Mouse (Mus musculus) CH12.LX (cell line): ENCODE results near the gene Sgms1. TPM values are rescaled to one million over a fixed set of nuclear protein-coding genes. Genes with fewer than 3 reads are reported as not detected.
A peak's percentile ranks its signal among the peaks of the same experiment; 100 is the strongest.

ENCODE experiments used
- DNase-seq: peaks from one replicate; pipeline ENCODE4 v3.0.0-alpha.2; 2013; ENCODE audit errors: extremely low read depth
- H3K27ac ChIP-seq: 2 replicates; pipeline ENCODE4 v1.5.1; 2012; ENCODE audit warnings: low read depth, mild to moderate bottlenecking, control low read depth, moderate library complexity; ENCODE audit not compliant: insufficient read depth
- H3K27me3 ChIP-seq: replicated peaks from 2 replicates; pipeline ENCODE3; 2012; ENCODE audit warnings: inconsistent platforms
- H3K36me3 ChIP-seq, 2 experiments: replicated peaks in 1 of 2; 2 replicates each; pipeline versions ENCODE3 to v1.6.1; 2012; ENCODE audit warnings: inconsistent platforms in 1 of 2, low read length in 1 of 2, mild to moderate bottlenecking in 1 of 2, mixed read lengths in 1 of 2, moderate library complexity in 1 of 2; ENCODE audit not compliant: control insufficient read depth in 1 of 2, insufficient read depth in 1 of 2
- H3K4me1 ChIP-seq, 2 experiments: 2 replicates each; pipeline ENCODE4 v1.6.1; 2012; ENCODE audit warnings: inconsistent platforms in 1 of 2, moderate library complexity in 1 of 2; ENCODE audit not compliant: insufficient read depth in 2 of 2, control insufficient read depth in 1 of 2
- H3K4me2 ChIP-seq: 2 replicates; pipeline ENCODE4 v1.6.1; 2012; ENCODE audit warnings: low read depth, mild to moderate bottlenecking, control low read depth; ENCODE audit not compliant: poor library complexity, insufficient read depth, severe bottlenecking
- H3K4me3 ChIP-seq, 3 experiments: fragments of 150-350 bp in 1 of 3; sonication (generic) in 1 of 3; replicated peaks in 1 of 3; 2 replicates each; pipeline versions ENCODE3 to v1.5.1; 2011 to 2012; ENCODE audit warnings: low read depth in 2 of 3, low read length in 2 of 3, mild to moderate bottlenecking in 2 of 3, moderate library complexity in 2 of 3, control low read depth in 1 of 3, improper control_type of control experiment in 1 of 3, inconsistent platforms in 1 of 3, mixed read lengths in 1 of 3; ENCODE audit not compliant: poor library complexity in 1 of 3
- H3K79me2 ChIP-seq: replicated peaks from 2 replicates; pipeline ENCODE4 v1.6.1; 2012; ENCODE audit warnings: mild to moderate bottlenecking, moderate library complexity; ENCODE audit not compliant: control insufficient read depth, poor library complexity, insufficient read depth, severe bottlenecking; ENCODE audit errors: extremely low read depth
- H3K9ac ChIP-seq: 2 replicates; pipeline ENCODE4 v1.6.1; 2012; ENCODE audit warnings: low read depth, mild to moderate bottlenecking, control low read depth, moderate library complexity; ENCODE audit not compliant: insufficient read depth
- H3K9me3 ChIP-seq: replicated peaks from 2 replicates; pipeline ENCODE3; 2012; ENCODE audit warnings: low read length, inconsistent platforms, mixed read lengths
- CHD1 ChIP-seq: IDR thresholded peaks from 2 replicates; pipeline ENCODE4 v1.6.1; 2012; ENCODE audit warnings: low read depth, low read length, improper control_type of control experiment, inconsistent platforms
- JUN ChIP-seq: IDR thresholded peaks from 2 replicates; pipeline ENCODE4 v1.6.1; 2011; ENCODE audit warnings: low read depth, mild to moderate bottlenecking, low read length, improper control_type of control experiment, moderate library complexity; ENCODE audit not compliant: insufficient read depth
- JUND ChIP-seq: conservative IDR thresholded peaks from 2 replicates; pipeline ENCODE4 v1.6.1; 2011; ENCODE audit warnings: low read depth, low read length, improper control_type of control experiment
- KAT2A ChIP-seq: IDR thresholded peaks from 2 replicates; pipeline ENCODE4 v1.6.1; 2012; ENCODE audit warnings: low read length, improper control_type of control experiment, inconsistent platforms; ENCODE audit not compliant: insufficient replicate concordance
- MAFK ChIP-seq: IDR thresholded peaks from 2 replicates; pipeline ENCODE4 v1.6.1; 2011; ENCODE audit warnings: low read length, improper control_type of control experiment; ENCODE audit not compliant: insufficient replicate concordance
- MXI1 ChIP-seq: IDR thresholded peaks from 2 replicates; pipeline ENCODE4 v1.6.1; 2011; ENCODE audit warnings: mild to moderate bottlenecking, low read depth, low read length, improper control_type of control experiment
- NELFE ChIP-seq: IDR thresholded peaks from 2 replicates; pipeline ENCODE4 v1.6.1; 2011; ENCODE audit warnings: low read depth, low read length, improper control_type of control experiment
- POLR2A ChIP-seq: IDR thresholded peaks from 2 replicates; pipeline ENCODE4 v1.6.1; 2011; ENCODE audit warnings: low read depth, mild to moderate bottlenecking, improper control_type of control experiment, low read length
- TCF12 ChIP-seq: IDR thresholded peaks from 2 replicates; pipeline ENCODE4 v1.6.1; 2014; ENCODE audit warnings: low read depth, mild to moderate bottlenecking, inconsistent platforms, low read length, improper control_type of control experiment
- USF2 ChIP-seq: conservative IDR thresholded peaks from 2 replicates; pipeline ENCODE4 v1.6.1; 2011; ENCODE audit warnings: low read depth, low read length, improper control_type of control experiment
- ZKSCAN1 ChIP-seq: IDR thresholded peaks from 2 replicates; pipeline ENCODE4 v1.6.1; 2012; ENCODE audit warnings: low read depth, inconsistent platforms, low read length, improper control_type of control experiment, borderline replicate concordance
- dilution Hi-C: fragments of 300-500 bp; cut with MboI; formaldehyde crosslinking; loops from 2 replicates; pipeline ENCODE4 v1.14.3; 2020; ENCODE audit warnings: low sequenced_read_pairs; ENCODE audit not compliant: extremely low pct_unique_long_range_greater_than_20kb, extremely low pct_ligation_motif_present
- in situ Hi-C: fragments of 300-500 bp; cut with MboI; formaldehyde crosslinking; loops from 3 replicates; pipeline ENCODE4 v1.14.3; 2019; ENCODE audit warnings: low sequenced_read_pairs, low pct_ligation_motif_present, low pct_unique_long_range_greater_than_20kb, mixed read lengths
- polyA plus RNA-seq: library from polyadenylated mRNA; unstranded; fragments of >175 nt; gene quantifications from 2 replicates; pipeline ENCODE4 v1.2.1, GENCODE M21; 2012; ENCODE audit warnings: low read depth; ENCODE audit not compliant: insufficient read length
- total RNA-seq, 2 experiments: library from RNA; depleted of rRNA; stranded (reverse); fragments of 300-350 nt in 1 of 2; fragments of >200 nt in 1 of 2; gene quantifications; 2 replicates each; pipeline ENCODE4 v1.2.3; 2012 to 2014

Sgms1 gene
- total and polyA plus RNA-seq, 3 experiments: 1.4 to 1.8 (median 1.8) TPM

GRCm38 (mm10) chr19:32260869-32261688 lies 128.4 kb downstream of the Sgms1 start:
- dilution Hi-C loops: no loop called here
- H3K36me3 ChIP-seq: no peaks in the 10 kb centered on the region
- TF ChIP-seq ZKSCAN1 (no peak), MAFK (peak; percentile 57; the same call in 1 of the 2 replicates)
- no peaks in the 10 kb centered on the region for H3K9me3 ChIP-seq
- in situ Hi-C loops: no loop called here
- no peak overlapping the region for H3K27ac ChIP-seq
- no peak overlapping the region for H3K4me2 ChIP-seq
- H3K79me2 ChIP-seq: no peaks in the 10 kb centered on the region
- H3K27me3 ChIP-seq: no peaks in the 10 kb centered on the region
- H3K4me1 ChIP-seq: peaks cover 13 to 82% of the 10 kb centered on the region in 2 experiments
- no peak overlapping the region for H3K9ac ChIP-seq
- DNase-seq: no peak
- H3K4me3 ChIP-seq: no peak overlapping the region

DNA sequence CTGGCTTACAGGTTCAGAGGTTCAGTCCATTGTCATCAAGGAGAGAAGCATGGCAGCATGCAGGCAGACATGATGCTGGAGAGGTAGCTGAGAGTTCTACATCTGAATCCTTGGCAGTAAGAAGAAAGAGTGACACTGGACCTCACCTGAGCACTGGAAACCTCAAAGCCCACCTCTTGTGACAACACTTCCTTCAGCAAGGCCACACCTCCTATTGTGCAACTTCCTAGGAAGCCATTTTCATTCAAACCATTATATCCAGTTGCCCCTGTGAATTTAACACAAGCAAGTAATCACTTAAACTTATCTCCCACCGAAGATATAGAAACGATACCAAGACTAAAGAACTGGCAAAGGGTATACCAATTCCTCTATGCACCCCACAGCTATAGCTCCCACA lies 129.7 kb downstream of the Sgms1 start:
- in situ Hi-C loops (no loop called here), dilution Hi-C loops (no loop called here)
- no peaks in the 10 kb centered on the region for H3K9me3 ChIP-seq
- H3K27ac ChIP-seq: no peak overlapping the region
- no peak overlapping the region for H3K4me3 ChIP-seq
- H3K4me1 ChIP-seq: peaks cover 11 to 91% of the 10 kb centered on the region in 2 experiments
- H3K9ac ChIP-seq: no peak overlapping the region
- no peak for TF ChIP-seq MXI1
- H3K4me2 ChIP-seq: no peak overlapping the region
- DNase-seq: no peak
- H3K36me3 ChIP-seq: no peaks in the 10 kb centered on the region
- no peaks in the 10 kb centered on the region for H3K79me2 ChIP-seq
- no peaks in the 10 kb centered on the region for H3K27me3 ChIP-seq

GRCm38 (mm10) chr19:32259048-32259447 lies 130.5 kb downstream of the Sgms1 start:
- H3K79me2 ChIP-seq: no peaks in the 10 kb centered on the region
- no peak for DNase-seq
- in situ Hi-C loops: no loop called here
- H3K4me1 ChIP-seq: peaks cover 15 to 95% of the 10 kb centered on the region in 2 experiments
- H3K27ac ChIP-seq: no peak overlapping the region
- no peak for TF ChIP-seq MXI1
- no peak for TF ChIP-seq JUN
- no peak for TF ChIP-seq CHD1
- no peak for TF ChIP-seq KAT2A
- no peak for TF ChIP-seq NELFE
- TF ChIP-seq USF2: no peak
- no peak for TF ChIP-seq JUND
- TF ChIP-seq POLR2A: no peak
- no peak for TF ChIP-seq TCF12
- H3K4me3 ChIP-seq: no peak overlapping the region
- no peak overlapping the region for H3K4me2 ChIP-seq
- H3K9ac ChIP-seq: no peak overlapping the region
- dilution Hi-C loops: no loop called here
- H3K9me3 ChIP-seq: no peaks in the 10 kb centered on the region
- H3K27me3 ChIP-seq: no peaks in the 10 kb centered on the region
- no peaks in the 10 kb centered on the region for H3K36me3 ChIP-seq
